Mouse (Mus musculus) left cerebral cortex, postnatal 10 days (tissue): ENCODE data around the gene Tpra1. TPM values are rescaled to one million over a fixed set of nuclear protein-coding genes. Genes with fewer than 3 reads are reported as not detected.
A peak's percentile ranks its signal among the peaks of the same experiment; 100 is the strongest.

Source experiments
- DNase-seq, 2 experiments: peaks; one replicate each; pipeline ENCODE4 v3.0.0; 2021 to 2022; ENCODE audit warnings: low spot score in 2 of 2, mixed read lengths in 1 of 2; ENCODE audit errors: extremely low spot score in 1 of 2
- intact Hi-C: fragments of 180-260 bp; cut with DNase I; formaldehyde crosslinking; loops from one replicate; pipeline ENCODE4 v1.15.1; 2025
- total RNA-seq, 2 experiments: library from RNA; stranded (reverse); gene quantifications; 2 replicates each; pipeline ENCODE4 v1.2.3; 2021

Gene Tpra1
- total RNA-seq, 2 experiments from 2014 or later, result 34.2 to 34.9 TPM

DNA sequence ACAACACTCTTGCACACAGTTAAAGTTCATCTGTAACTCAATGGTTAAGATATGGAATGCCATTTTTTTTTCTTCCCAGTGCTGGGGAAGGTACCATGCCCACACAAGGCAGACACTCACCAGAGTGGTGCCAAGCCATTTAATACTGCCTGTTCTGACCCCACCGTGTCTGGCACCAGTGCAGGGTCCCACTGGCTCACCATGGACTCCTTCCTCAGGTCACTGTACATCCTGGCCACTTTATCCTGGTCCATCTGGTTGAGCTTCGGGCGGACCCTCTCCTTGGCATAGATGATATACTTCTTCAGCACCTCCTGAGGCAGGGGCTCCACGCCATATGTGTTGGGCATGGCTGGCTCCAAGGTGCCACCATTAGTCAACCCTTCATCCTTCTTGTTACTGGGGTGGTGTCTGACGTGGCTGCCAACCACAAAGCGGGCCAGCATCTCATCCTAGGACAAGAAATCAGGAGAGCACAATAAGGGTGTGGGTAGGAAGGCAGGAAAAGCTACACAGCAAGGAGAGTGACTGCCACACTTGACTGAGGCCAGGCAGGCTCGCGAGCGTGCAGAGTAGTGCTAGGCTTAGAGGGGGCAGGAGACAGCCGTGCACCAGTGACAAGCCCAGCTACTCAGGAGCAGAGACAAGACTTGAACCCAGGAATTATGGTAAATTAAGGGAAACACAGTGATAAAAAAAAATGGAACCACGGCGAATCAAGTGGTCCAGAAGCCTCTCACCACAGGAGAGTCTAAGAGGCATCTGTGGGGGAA, 16.2 kb upstream of the Tpra1 start:
- no peak for DNase-seq

DNA sequence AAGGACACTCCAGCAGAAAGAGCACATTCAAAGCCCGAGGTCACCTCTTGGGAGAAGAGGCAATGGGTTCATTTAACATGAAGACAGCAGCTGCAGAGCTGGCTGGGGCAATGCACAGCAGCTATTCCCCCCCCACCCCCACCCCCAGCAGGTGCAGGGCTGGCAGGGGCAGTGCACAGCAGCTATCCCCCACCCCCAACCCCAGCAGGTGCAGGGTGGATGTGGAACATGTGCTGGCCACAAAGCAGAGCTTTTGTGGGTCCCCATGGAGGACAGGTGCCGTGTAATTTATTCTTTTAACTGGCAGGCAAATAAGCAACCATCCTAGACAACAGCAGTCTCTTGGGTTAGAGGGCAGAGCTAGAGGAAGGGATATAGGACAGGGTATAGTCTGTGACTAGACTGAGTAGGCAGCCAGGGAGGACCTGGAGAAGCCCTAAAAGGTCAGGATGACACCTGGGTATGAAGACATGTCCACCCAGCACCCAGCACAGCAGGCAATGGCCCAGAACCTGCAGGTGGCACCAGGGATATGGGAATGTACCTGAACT, 15.6 kb upstream of the Tpra1 start:
- DNase-seq, result no peak

More for the DNA sequence above, 16.2 kb upstream of the Tpra1 start:
- intact Hi-C loops, result no loop called here

DNA sequence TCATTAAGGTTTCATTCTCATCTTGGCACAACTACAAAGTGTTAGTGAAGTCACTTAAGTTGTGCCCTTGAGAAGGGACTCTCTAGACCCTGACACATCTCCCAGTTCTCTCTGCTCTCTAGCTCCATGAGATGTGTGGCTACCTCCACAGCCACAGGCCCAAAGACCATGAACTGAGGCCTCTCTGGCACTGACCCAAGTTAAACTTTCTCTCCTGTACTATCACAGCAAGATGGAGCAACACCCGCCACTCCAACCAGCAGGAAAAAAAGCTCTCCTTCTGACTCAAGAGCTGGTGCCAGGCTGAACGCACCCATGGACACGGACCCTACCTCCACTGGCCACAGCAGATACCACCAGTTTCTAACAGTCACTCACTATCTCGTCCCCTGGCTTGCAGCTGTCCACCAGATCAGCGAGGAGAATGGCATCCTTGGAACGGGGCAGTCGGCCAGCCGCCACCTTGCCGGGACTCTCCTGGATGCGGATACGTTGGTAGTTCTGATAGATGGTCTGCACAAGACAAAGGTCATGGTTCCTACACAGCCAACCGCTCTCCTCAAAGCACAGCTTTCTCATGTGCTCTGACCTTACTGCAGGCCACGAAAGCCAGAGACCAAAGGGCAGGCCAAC, 12.5 kb upstream of the Tpra1 start:
- intact Hi-C loops, result no loop called here
- no peak for DNase-seq

More for the DNA sequence above, 15.6 kb upstream of the Tpra1 start:
- intact Hi-C loops, result no loop called here

DNA sequence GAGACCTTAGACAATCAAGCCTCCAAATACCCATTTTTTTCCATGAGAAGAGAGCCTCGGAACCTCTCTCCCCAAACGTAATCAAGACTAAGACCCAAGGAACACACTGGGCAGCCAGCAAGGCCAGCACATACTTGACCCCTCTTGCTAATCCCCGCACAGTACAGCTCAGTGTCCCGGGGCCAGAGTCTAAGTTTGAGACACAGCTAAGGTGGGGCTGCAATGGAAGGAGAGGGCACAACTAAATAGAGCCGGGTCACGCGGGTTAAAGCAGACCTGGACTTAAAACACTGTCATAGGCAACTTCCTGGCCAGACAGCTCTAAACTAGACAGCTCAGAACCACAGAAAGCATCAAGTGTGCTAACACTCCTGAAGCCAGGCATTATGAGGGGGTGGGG, 11.2 kb upstream of the Tpra1 start:
- DNase-seq, result no peak
- intact Hi-C loops, result no loop called here

DNA sequence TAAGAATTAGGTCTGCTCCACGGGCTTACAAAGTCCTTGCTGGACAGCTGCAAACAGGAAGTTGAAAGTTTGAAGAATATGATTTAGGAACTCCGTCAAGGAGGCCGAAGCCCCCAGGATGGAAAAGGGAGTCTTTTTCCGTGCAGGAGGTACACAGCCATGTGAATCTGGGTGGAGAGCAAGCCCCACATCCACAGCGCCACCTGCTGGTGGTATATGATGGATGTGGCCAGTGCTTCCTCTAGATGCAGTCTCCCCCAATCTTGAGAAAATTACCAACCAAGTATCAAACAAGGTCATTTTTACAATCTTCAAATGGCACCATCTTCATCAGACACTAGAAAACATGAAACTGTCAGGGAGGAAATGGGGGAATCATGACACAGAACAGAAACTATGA, 8.5 kb upstream of the Tpra1 start:
- intact Hi-C loops, result no loop called here
- peak in 1 of 2 experiments; percentile 75 for DNase-seq

DNA sequence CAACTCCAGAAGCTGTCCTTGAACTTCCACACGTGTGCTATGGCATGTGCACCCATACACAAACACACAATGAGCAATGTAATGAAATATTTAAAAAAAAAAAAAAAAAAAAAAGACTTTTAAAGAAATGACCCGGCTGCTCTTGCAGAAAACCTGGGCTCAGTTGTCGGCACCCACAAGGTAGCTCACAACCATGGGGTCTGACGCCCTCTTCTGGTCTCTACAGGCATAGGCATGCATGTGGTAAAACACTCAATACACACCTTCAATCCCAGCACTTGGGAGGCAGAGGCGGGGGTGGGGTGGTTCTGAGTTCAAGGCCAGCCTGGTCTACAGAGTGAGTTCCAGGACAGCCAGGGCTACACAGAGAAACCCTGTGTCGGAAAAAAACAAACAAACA, 6.1 kb upstream of the Tpra1 start:
- intact Hi-C loops, result no loop called here
- DNase-seq, result no peak

DNA sequence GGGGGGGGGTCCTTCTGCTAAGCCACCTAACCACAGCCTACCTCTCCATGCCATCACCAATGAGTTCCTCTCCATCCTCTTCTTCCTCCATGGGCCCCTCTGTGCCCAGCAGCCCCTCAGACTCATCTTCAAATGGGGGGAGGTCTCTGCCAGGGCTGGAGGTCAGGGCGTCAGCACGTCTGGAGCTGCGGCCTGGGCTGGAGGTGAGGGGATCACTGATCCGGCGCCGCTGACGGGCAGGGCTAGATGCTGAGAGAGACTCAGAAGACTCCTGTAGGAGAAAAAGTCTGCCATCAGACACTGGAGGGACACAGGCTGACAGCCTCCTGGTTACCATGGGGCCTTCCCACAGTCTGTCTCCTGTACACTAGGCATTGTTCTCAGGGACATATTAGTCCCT, 4.8 kb upstream of the Tpra1 start:
- intact Hi-C loops, result no loop called here
- DNase-seq, result no peak

DNA sequence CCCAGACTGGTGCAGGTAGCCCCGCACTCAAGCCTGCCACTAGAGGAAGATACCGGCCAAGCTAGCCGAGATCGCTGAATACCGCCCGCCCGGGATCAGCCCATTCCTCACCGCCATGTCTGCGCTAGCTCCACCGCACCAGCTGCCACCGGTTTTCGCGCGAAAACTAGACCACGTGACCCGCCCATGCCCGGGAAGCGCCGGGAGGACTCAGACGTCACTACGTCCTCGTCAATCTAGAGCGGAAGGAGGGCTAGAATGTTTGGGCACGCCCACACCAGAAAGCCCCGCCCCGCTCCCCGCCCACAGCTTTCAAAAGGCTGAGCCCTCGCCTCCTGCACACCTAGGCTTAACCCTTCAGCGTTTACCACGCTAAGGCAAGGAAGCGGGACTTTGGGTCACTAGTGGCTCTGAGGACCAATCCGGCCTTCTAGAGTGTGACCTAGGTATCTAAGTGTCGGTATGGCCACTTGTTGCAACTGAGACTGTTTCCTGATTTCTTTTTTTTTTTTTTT, 3.5 kb upstream of the Tpra1 start, which contains the start of gene Mcm2:
Gene Mcm2, minus strand, starts transcription at position 247 of the 515 bp plus-strand sequence.
- intact Hi-C loops, result no loop called here
- DNase-seq, result peak; percentile 92 to 96

DNA sequence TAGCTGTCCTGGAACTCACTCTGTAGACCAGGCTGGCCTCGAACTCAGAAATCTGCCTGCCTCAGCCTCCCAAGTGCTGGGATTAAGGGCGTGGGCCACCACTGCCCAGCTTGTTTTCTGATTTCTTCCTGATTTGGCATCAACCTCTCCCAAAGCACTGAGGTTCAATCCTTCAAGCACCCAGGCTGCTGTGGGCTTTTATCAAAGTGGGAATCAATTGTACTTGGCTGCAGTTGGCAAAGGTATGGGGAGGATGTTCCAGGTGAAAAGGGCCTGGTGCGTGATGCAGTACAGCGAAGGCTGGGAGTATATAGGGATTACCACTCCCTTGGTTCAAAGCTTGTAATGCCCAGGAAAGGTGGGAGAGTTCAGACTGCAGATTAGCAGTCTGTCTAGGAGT, 3.0 kb upstream of the Tpra1 start:
- intact Hi-C loops, result no loop called here
- DNase-seq, result no peak

DNA sequence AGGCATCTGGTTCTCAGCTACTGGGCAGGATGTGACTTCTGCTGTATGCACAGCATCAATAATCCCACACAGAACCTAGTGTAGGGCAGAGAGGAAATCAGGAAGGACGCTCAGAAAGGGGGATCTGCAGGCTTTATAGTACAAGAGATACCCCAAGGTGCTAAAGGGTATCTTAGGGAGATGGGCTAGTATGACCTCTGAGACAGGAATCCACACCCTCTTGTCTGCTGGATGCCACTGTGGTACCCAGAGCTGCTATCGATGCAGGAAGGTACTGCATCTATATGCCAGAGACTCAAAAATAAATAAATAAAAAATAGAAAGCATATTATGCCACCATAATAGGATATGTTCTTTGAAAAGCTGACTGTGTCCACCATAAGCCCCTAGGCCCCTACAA, 2.4 kb upstream of the Tpra1 start:
- no peak for DNase-seq
- intact Hi-C loops, result no loop called here

DNA sequence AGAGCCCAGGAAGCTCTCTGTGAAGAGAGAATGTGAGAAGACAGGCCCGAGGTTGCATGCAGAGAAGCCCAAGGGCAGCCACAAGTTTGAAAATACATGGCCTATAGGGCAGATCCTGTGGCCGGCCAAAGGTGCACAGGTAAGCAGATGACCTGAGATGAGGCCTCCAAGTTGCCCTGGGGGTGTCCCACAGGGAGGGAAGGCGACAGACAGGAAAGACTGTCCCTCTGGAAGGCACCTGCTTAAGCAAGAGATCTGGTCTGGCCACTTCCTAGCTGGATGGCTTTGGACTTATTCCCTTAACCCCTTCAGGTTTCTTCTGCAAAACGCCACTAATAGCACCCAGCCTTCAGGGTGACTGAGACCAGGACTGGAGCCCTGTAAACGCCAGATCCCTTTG, 580 bp upstream of the Tpra1 start:
- no peak for DNase-seq
- intact Hi-C loops, result no loop called here

DNA sequence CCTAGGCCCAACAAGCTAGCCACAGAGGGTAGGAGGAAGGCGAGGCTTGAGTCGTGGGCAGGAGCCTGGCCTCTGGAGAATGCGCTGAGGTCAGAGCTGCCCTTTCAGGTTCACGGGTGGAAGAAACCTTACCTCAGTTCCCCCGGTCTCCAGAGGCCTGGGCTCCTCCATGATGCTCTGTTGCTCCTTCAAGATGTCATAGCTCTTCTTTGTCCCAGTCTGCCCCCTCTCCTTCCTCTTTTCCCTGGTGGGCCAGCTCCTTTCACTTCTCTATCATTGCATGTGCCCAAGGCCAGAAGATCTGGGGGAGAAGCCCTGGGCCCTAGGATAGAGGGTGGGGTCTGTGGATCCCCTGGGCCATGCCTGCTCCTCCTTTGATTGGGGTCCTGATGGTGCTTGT, 1.7 kb downstream of the Tpra1 start:
- no peak for DNase-seq
- intact Hi-C loops, result no loop called here

DNA sequence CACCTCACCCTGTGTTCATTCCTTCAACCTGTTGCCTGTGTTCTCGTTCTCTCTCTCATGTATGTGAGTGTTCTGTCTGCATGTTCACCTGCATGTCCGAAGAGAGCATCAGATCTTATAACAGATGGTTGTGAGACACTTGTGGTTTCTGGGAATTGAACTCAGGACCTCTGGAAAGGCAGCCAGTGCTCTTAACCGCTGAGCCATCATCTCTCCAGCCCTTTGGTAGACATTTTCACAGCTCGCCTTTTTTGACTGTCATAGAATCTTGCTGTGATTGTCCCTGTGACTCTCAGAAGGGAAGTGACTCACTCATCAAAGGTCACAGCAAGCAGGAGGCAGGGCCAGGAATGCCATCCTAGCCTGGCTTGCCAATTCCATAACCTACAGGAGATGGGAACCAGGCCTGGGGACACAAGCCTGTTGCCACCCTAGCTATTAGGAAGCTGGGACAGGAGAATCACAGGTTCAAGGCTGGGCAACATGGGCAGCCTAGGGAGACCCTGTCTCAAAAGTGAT, 2.5 kb downstream of the Tpra1 start:
- intact Hi-C loops, result no loop called here
- no peak for DNase-seq

DNA sequence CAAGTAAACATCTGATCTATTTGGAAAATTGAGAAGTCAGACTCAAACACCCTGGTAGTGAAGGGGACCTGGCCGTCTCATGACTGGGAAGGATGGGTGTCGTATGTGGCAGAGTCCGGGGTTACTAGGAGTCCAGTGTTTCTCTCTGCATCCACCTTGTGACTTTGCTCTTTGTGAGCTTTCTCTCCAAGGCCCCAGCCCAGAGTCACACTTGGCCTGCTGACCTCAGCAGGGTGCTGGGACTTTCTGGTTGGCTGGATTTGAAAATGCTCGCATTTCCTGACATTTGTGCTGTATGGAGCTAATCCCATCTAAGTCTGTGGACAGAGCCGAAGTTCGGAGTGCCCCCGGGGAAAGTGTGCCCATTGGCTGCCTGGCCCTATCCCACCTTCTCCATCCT, 3.0 kb downstream of the Tpra1 start:
- no peak for DNase-seq
- intact Hi-C loops, result no loop called here

DNA sequence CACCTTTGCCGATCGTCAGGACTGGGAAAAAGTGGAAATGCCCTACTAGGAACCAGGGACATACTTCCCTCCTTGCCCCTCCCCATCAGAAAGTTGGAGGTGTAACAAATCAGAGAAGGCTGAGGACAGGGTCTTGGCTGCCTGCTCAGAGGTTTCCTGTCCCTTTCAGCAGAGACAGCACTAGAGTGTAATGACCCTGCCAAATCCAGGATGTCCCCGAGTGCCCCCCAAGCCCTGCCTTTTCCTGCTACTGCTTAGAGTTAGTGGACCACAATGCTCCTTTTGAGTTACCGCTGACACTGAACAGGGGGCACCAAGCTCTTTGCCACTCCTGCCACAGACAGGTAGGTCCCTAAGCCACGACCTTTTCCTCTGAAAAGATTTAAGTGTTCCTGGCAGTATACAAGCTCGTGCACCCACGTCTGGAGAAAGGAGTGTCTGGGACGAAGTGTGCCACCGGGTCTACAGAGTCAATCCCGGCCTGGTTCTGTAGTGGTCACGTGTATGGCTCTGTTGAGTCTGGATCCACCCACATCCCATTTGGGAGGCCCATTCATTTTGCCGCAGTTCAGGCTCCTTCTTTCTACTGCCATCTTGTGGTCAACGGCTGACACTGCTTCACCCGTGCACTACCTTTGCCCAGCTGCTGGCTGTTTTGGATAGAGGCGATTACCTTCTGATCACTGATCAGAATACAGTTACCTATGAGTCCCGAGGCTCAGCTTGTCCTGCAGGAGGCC, 4.5 kb downstream of the Tpra1 start:
- intact Hi-C loops, result no loop called here
- peak; percentile 50 to 71 for DNase-seq

DNA sequence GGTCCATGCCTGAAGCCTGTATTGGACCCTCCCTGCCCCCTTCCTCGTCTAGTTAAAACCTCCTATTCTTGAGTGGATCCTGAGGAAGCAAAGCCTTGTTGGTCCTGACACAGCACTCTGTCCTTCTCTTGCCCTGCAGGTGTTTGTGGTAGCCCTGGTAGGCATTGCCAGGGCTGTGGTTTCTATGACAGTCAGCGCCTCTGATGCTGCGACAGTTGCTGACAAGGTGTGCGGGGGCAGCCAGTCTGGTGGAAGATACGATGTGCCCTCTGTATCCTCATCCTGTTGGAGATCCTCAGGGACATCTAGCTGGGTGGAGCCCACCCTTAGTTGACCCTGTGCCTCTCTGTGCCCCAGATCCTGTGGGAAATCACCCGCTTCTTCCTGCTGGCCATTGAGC, 7.1 kb downstream of the Tpra1 start:
- DNase-seq, result peak in 1 of 2 experiments; percentile 18
- intact Hi-C loops, result no loop called here

DNA sequence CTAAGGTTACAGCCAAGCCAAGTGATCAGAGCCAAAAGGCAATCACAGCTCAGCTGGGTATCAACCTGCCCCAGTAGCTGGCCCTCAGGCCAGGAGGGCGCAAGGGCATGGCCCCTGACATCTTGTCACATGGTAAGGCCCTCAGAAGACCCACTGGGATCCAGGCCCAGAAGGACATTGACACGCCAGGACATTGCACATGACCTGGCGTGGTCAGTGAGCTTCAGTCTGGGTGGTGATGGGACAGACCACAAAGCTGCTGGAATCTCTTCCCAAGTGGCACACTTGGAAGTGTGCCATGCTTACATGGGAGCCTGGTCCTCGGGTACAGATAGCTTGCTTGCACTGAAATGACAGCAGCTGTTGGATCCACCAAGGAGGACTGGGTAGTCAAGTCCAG, 11.0 kb downstream of the Tpra1 start:
- intact Hi-C loops, result no loop called here

DNA sequence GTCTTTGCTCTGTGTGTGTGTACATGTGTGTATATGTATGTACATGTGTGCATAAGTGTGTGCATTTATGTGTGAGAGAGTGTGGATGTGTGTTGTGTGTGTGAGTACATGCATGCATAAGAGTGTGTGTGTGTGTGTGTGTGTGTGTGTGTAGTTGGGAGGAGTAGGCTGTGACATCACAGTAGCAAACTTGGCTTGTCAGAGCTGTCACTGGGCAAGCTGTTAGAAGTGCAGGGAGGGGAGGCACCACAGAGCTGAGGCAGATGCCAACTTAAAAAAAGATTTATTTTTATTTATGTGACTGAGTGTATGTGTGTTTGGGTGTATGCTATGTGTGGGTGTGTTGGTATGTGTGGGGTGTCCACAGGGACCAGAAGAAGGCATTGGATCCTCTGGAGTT, 11.4 kb downstream of the Tpra1 start:
- DNase-seq, result no peak
- intact Hi-C loops, result no loop called here

More for the DNA sequence above, 11.0 kb downstream of the Tpra1 start:
- peak in 1 of 2 experiments; percentile 38 for DNase-seq

DNA sequence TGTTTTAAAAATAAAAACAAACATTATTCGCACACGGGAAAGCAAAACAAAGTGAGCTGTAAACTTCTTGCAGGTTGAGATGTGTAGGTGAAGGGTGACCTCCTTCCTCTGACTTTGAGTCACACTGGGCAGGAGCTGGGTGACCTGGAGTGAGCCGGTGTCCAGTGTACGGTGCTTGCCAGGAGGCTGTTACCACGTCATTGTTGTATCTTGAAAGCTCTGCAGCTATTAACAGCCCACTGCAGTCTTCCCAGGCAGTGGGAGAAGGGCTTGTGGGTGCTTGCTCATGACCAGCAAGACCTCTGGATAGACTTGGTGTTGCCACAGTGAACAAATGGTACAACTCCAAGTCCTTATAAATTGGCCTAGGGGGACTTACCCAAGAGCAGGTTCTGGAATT, 12.7 kb downstream of the Tpra1 start:
- peak in 1 of 2 experiments; percentile 66 for DNase-seq
- intact Hi-C loops, result no loop called here
